Mouse (Mus musculus) liver, postnatal 0 days (tissue): ENCODE data around the gene Gm10413.
"Not testable (repeated sequence)": the region's sequence is repeated elsewhere in the genome, so short reads cannot be mapped to it uniquely, and the experiment has no call there.

Experiments
- CTCF ChIP-seq: sonication (generic); IDR thresholded peaks from 2 replicates; pipeline ENCODE4 v1.5.1; 2016; ENCODE audit warnings: antibody characterized with exemption, low read depth
- EP300 ChIP-seq: IDR thresholded peaks from 2 replicates; pipeline ENCODE4 v1.6.1; 2016; ENCODE audit warnings: antibody characterized with exemption, low read depth, mild to moderate bottlenecking

DNA sequence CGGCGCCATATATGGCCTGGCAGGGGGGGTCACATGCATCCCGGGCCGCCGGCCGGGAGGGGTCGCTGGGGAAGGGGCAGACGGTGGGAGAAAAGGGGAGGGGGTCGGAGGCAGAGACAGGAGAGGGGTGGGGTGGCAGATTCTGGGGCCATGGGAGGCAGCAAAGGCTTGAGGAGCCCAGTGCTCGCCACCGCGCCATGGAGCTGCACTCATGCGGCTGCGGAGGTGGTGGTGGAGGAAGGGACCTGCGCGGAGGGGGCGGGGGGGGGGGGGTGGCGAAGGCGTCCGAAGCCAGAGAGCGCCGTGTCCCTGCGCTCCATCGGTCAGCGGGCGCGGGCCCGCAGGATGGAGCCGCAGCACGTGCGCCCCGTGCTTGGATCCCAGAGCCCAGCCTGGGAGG is 17.4 kb downstream of the Gm10413 start, which contains the start of gene Gm10409:
- not testable (repeated sequence) for TF ChIP-seq CTCF, EP300
